Mouse (Mus musculus) liver, embryonic 13.5 days (tissue): ENCODE data around the gene Ccdc188. TPM values are rescaled to one million over a fixed set of nuclear protein-coding genes. Genes with fewer than 3 reads are reported as not detected.
"Not testable (repeated sequence)": the region's sequence is repeated elsewhere in the genome, so short reads cannot be mapped to it uniquely, and the experiment has no call there.

Experiments used
- ATAC-seq: fragments of 200-750 bp; cut with Nextera tagmentation; 2 replicates; pipeline ENCODE4 v1.8.0; 2017; ENCODE audit warnings: low read depth, mild to moderate bottlenecking, moderate number of reproducible peaks, moderate library complexity
- DNase-seq: peaks from one replicate; pipeline ENCODE4 v3.0.0; 2022
- H3K27ac ChIP-seq: fragments of 300-500 bp; sonication (generic); 2 replicates; pipeline ENCODE4 v1.5.1; 2015; ENCODE audit warnings: moderate library complexity, mild to moderate bottlenecking, inconsistent platforms
- H3K27me3 ChIP-seq: fragments of 300-500 bp; sonication (generic); 2 replicates; pipeline ENCODE4 v1.6.1; 2015; ENCODE audit warnings: mild to moderate bottlenecking, inconsistent platforms
- H3K36me3 ChIP-seq: fragments of 300-500 bp; sonication (generic); 2 replicates; pipeline ENCODE4 v1.6.1; 2015; ENCODE audit warnings: mild to moderate bottlenecking, inconsistent platforms
- H3K4me1 ChIP-seq: fragments of 300-500 bp; sonication (generic); replicated peaks from 2 replicates; pipeline ENCODE4 v1.6.1; 2015; ENCODE audit warnings: inconsistent platforms
- H3K4me2 ChIP-seq: fragments of 300-500 bp; sonication (generic); 2 replicates; pipeline ENCODE4 v1.6.1; 2015; ENCODE audit warnings: inconsistent platforms, mild to moderate bottlenecking, moderate library complexity
- H3K4me3 ChIP-seq: fragments of 300-500 bp; sonication (generic); replicated peaks from 2 replicates; pipeline ENCODE4 v1.5.1; 2015; ENCODE audit warnings: mild to moderate bottlenecking, inconsistent platforms
- H3K9ac ChIP-seq: fragments of 300-500 bp; sonication (generic); 2 replicates; pipeline ENCODE4 v1.6.1; 2015; ENCODE audit warnings: mild to moderate bottlenecking, inconsistent platforms
- H3K9me3 ChIP-seq: fragments of 300-500 bp; sonication (generic); replicated peaks from 2 replicates; pipeline ENCODE4 v1.6.1; 2016; ENCODE audit warnings: inconsistent platforms
- WGBS: fragments of 180-500 bp; shearing (Covaris S2); methylation state at CpG from one replicate; pipeline ENCODE4 v1.1.7; 2015; ENCODE audit not compliant: insufficient replicate concordance; 5-methylcytosine and 5-hydroxymethylcytosine counted together
- polyA plus RNA-seq: library from polyadenylated mRNA; unstranded; fragments of >200 nt; fragmentation: Nextera tagmentation; extraction: Ambion mirVana; gene quantifications from 2 replicates; pipeline ENCODE4 v1.2.1, GENCODE M21; 2015

Gene Ccdc188
- polyA plus RNA-seq, 1 experiment from 2014 or later: not detected

GRCm38 (mm10) chr16:18185715-18186449 lies 31.8 kb upstream of the Ccdc188 start:
- DNase-seq (no peak), ATAC-seq (no peak)
- H3K4me3 ChIP-seq: no peak overlapping the region
- WGBS: 64% methylated on average over 8 of the region's 8 CpGs
- no peak overlapping the region for H3K4me2 ChIP-seq
- H3K9me3 ChIP-seq: no peaks in the 10 kb centered on the region
- H3K4me1 ChIP-seq: 0 out of 2 replicates have a peak, but pooled peaks cover 8% of the 10 kb centered on the region
- no peak overlapping the region for H3K27ac ChIP-seq
- H3K36me3 ChIP-seq: no peaks in the 10 kb centered on the region
- H3K9ac ChIP-seq: no peak overlapping the region
- no peaks in the 10 kb centered on the region for H3K27me3 ChIP-seq

- Histone ChIP-seq H3K4me2 (no peak overlapping the region), H3K4me1 (0 out of 2 replicates have a peak, but pooled peaks cover 8% of the 10 kb centered on the region), H3K27ac (no peak overlapping the region), H3K27me3 (no peaks in the 10 kb centered on the region), H3K36me3 (no peaks in the 10 kb centered on the region), H3K9me3 (no peaks in the 10 kb centered on the region), H3K9ac (no peak overlapping the region), H3K4me3 (no peak overlapping the region)
- no peak for ATAC-seq
- no peak for DNase-seq
- WGBS: 49% methylated on average over 4 of the region's 4 CpGs
Measured at GRCm38 (mm10) chr16:18186798-18187197, 30.9 kb upstream of the Ccdc188 start.

GRCm38 (mm10) chr16:18187221-18187620 lies 30.5 kb upstream of the Ccdc188 start:
- H3K9me3 ChIP-seq: no peaks in the 10 kb centered on the region
- no peak overlapping the region for H3K9ac ChIP-seq
- 0 out of 2 replicates have a peak, but pooled peaks cover 8% of the 10 kb centered on the region for H3K4me1 ChIP-seq
- no peak overlapping the region for H3K4me2 ChIP-seq
- DNase-seq (no peak), ATAC-seq (no peak)
- no peaks in the 10 kb centered on the region for H3K36me3 ChIP-seq
- 49% methylated on average over 3 of the region's 3 CpGs for WGBS
- no peaks in the 10 kb centered on the region for H3K27me3 ChIP-seq
- H3K4me3 ChIP-seq: no peak overlapping the region
- no peak overlapping the region for H3K27ac ChIP-seq

- 63% methylated on average over 2 of the region's 2 CpGs for WGBS
- no peaks in the 10 kb centered on the region for H3K9me3 ChIP-seq
- no peak overlapping the region for H3K9ac ChIP-seq
- DNase-seq (no peak), ATAC-seq (no peak)
- no peak overlapping the region for H3K4me2 ChIP-seq
- no peak overlapping the region for H3K4me3 ChIP-seq
- H3K36me3 ChIP-seq: no peaks in the 10 kb centered on the region
- H3K27ac ChIP-seq: no peak overlapping the region
- 0 out of 2 replicates have a peak, but pooled peaks cover 8% of the 10 kb centered on the region for H3K4me1 ChIP-seq
- H3K27me3 ChIP-seq: no peaks in the 10 kb centered on the region
Measured at GRCm38 (mm10) chr16:18191006-18191405, 26.7 kb upstream of the Ccdc188 start.

GRCm38 (mm10) chr16:18194208-18194985 lies 23.3 kb upstream of the Ccdc188 start:
- no peak overlapping the region for H3K4me2 ChIP-seq
- H3K36me3 ChIP-seq: no peaks in the 10 kb centered on the region
- no peak overlapping the region for H3K27ac ChIP-seq
- H3K4me1 ChIP-seq: no peaks in the 10 kb centered on the region
- WGBS: 62% methylated on average over 15 of the region's 15 CpGs
- no peak for DNase-seq
- H3K27me3 ChIP-seq: no peaks in the 10 kb centered on the region
- H3K9ac ChIP-seq: no peak overlapping the region
- no peak for ATAC-seq
- no peak overlapping the region for H3K4me3 ChIP-seq
- no peaks in the 10 kb centered on the region for H3K9me3 ChIP-seq

- Histone ChIP-seq H3K36me3 (no peaks in the 10 kb centered on the region), H3K27ac (no peak overlapping the region), H3K9ac (no peak overlapping the region), H3K4me1 (no peaks in the 10 kb centered on the region), H3K27me3 (no peaks in the 10 kb centered on the region), H3K4me2 (no peak overlapping the region), H3K4me3 (no peak overlapping the region), H3K9me3 (no peaks in the 10 kb centered on the region)
- DNase-seq: no peak
- no peak for ATAC-seq
- WGBS: 51% methylated on average over 5 of the region's 5 CpGs
Measured at GRCm38 (mm10) chr16:18195068-18195467, 22.6 kb upstream of the Ccdc188 start.

GRCm38 (mm10) chr16:18195561-18195960 lies 22.1 kb upstream of the Ccdc188 start:
- H3K9ac ChIP-seq, H3K27ac ChIP-seq, H3K9me3 ChIP-seq, H3K4me2 ChIP-seq, ATAC-seq, DNase-seq, H3K4me3 ChIP-seq, H3K27me3 ChIP-seq, H3K4me1 ChIP-seq, H3K36me3 ChIP-seq: not testable (repeated sequence)
- 53% methylated on average over 3 of the region's 3 CpGs for WGBS

GRCm38 (mm10) chr16:18197881-18198280 lies 19.8 kb upstream of the Ccdc188 start:
- no peaks in the 10 kb centered on the region for H3K9me3 ChIP-seq
- no peak overlapping the region for H3K4me2 ChIP-seq
- no peak overlapping the region for H3K9ac ChIP-seq
- DNase-seq (no peak), ATAC-seq (no peak)
- H3K36me3 ChIP-seq: no peaks in the 10 kb centered on the region
- no peak overlapping the region for H3K27ac ChIP-seq
- H3K27me3 ChIP-seq: no peaks in the 10 kb centered on the region
- WGBS: 61% methylated on average over 6 of the region's 6 CpGs
- no peaks in the 10 kb centered on the region for H3K4me1 ChIP-seq
- no peak overlapping the region for H3K4me3 ChIP-seq

- no peak overlapping the region for H3K27ac ChIP-seq
- no peaks in the 10 kb centered on the region for H3K27me3 ChIP-seq
- H3K9me3 ChIP-seq: no peaks in the 10 kb centered on the region
- no peaks in the 10 kb centered on the region for H3K4me1 ChIP-seq
- no peak for DNase-seq
- ATAC-seq: no peak
- WGBS: 72% methylated on average over 10 of the region's 10 CpGs
- H3K4me2 ChIP-seq: no peak overlapping the region
- no peak overlapping the region for H3K9ac ChIP-seq
- H3K36me3 ChIP-seq: no peaks in the 10 kb centered on the region
- no peak overlapping the region for H3K4me3 ChIP-seq
Measured at GRCm38 (mm10) chr16:18198365-18199098, 19.1 kb upstream of the Ccdc188 start.

GRCm38 (mm10) chr16:18200062-18200461 lies 17.6 kb upstream of the Ccdc188 start:
- Histone ChIP-seq H3K4me2 (no peak overlapping the region), H3K9ac (no peak overlapping the region), H3K36me3 (no peaks in the 10 kb centered on the region), H3K4me1 (no peaks in the 10 kb centered on the region), H3K27ac (no peak overlapping the region), H3K4me3 (no peak overlapping the region), H3K9me3 (no peaks in the 10 kb centered on the region), H3K27me3 (no peaks in the 10 kb centered on the region)
- ATAC-seq (no peak), DNase-seq (no peak)
- WGBS: 58% methylated on average over 2 of the region's 2 CpGs

- no peak for ATAC-seq
Measured at GRCm38 (mm10) chr16:18201620-18202019, 16.1 kb upstream of the Ccdc188 start.

More at GRCm38 (mm10) chr16:18201620-18202019, 16.1 kb upstream of the Ccdc188 start:
- Histone ChIP-seq H3K27me3 (no peaks in the 10 kb centered on the region), H3K27ac (no peak overlapping the region), H3K4me1 (no peaks in the 10 kb centered on the region), H3K4me2 (no peak overlapping the region), H3K9ac (no peak overlapping the region), H3K9me3 (no peaks in the 10 kb centered on the region), H3K36me3 (no peaks in the 10 kb centered on the region), H3K4me3 (no peak overlapping the region)
- WGBS: 21% methylated on average over 1 of the region's 1 CpGs
- no peak for DNase-seq
